Mouse (Mus musculus): ENCODE results near the gene Kcnt2.

The Kcnt2 gene

GRCm38 (mm10) chr1:140245876-140246597 is at the start of gene Kcnt2:
Gene Kcnt2 (plus strand): TSS chr1:140246158.
- no peak for DNase-seq

- DNase-seq = no peak
Observed at GRCm38 (mm10) chr1:140205329-140205728, 40.6 kb upstream of the Kcnt2 start.

DNA sequence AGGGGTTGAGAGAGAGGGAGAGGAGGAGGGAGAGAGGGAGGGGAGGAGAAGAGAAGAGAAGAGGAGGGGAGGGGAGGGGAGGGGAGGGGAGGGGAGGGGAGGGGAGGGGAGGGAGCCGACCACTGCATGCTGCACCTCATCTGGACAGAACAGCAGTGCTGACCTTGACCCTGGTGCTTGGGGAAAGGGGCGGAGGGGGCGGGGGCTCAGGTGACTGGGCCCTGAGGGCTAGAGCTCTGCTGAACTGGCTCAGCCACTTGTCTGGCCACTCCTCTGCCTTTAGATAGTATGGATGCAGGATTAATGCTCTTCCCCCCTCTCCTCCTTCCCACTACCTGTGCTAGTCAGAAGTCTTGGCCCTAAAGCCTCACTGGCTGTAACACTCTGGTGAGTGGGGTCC is 20.7 kb upstream of the Kcnt2 start:
- DNase-seq = no peak

- no peak for DNase-seq
Observed at GRCm38 (mm10) chr1:140226673-140227072, 19.3 kb upstream of the Kcnt2 start.

GRCm38 (mm10) chr1:140245465-140245864 is 493 bp upstream of the Kcnt2 start:
- DNase-seq = no peak

GRCm38 (mm10) chr1:140264696-140265095 is 18.7 kb downstream of the Kcnt2 start:
- DNase-seq = no peak

DNA sequence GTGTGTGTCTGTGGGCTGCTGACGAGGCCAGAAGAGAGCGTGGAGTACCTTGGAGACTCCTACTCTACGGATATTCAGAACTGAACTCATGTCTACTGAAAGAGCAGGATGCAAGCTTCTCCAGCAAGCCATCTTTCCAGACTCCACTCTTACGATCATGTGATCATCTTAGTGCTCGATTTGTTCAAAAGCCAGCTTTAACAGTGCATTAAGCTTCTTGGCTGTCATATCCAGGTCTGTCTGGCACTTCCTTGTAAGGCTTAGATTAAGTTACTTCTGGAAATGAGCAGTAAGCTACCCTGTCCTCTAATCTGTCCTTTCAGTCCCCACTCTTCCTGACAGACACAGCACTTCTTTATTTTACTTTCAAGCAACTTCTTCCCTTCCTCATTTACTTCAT is 20.1 kb downstream of the Kcnt2 start:
- no peak for DNase-seq

DNA sequence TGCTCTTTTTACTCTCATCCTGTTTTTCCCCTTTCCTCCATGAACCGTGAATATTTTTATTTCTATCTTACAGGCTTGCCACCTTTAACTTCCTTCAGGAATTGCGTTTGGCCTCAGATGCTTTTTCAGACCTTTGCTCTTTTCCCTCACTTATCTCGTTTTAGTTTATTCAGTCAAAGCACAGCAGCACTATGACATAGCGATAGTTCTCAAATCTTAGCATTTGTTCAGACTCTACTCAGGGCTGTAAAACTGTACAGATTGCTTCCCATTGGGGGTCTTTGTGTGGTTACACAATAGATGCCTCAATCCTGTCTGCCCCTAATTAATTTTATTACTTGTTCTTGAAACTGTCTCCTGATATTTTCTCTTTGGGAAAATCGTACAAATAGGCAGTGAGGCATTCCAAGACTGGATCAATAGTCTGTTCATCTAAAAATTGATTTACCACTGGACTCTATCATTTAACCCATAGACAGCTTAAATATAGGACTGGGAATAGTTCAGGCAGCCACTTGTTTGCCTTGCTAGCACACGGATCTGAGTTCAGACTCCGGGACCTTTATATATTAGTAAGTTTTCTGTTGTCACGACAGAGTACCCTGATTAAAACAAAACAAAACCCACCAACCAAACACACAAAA is 20.8 kb downstream of the Kcnt2 start:
- DNase-seq = no peak

DNA sequence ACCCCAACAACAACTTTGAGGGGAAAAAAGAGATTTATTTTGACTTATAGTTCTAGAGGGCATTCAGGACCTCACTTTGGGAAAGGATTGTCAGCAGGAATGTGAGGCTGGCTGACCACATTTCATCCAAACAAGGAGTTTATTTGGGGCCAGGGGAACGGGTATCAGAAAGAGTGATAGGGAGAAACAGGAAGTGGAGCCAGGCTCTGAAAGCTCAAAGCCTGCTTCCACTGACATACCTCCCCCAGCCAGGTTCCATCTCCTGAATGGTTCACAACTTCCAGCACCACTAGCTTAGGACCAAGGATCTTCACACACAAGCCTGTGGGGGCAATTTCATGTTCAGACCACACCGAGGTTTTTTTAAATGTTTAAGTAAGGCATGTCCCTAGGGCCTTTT is 21.3 kb downstream of the Kcnt2 start:
- DNase-seq = no peak

DNA sequence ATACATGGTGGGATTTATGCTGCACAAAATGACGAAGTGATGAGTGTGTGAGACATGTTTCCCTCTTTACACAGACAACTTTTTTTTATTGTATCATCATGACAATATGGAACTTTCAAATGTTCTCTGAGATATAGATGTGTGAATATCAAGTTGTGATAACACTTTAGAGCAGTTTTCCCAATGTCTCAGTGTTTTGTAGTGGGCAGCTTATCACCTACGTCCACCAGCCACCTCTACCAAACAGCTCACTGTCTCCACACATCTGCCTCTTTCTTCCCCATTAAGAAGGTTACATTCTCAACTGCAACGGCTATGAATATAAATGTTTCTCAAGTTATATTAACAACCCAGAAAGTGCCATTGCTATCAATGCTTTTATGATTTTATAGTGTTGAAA is 27.7 kb downstream of the Kcnt2 start:
- no peak for DNase-seq

GRCm38 (mm10) chr1:140275813-140276212 is 29.9 kb downstream of the Kcnt2 start:
- DNase-seq = no peak

DNA sequence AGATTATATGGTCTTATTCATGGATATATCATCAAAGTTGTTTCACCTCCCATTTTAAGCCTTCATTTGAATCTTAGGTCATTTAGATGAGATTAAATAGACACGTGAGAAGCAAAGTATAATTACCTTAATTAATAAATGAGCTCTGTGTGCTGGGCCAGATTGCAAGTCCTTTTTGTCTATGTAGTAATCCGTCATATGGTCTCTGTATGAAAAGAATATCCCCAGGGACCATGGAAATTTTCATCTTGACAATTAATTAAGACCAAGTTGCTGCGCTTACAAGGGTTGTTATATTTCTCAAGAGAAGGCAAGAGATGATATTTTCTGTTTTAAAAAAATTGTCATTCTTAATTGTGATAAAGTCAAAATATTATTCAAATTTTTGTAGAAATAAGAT is 47.2 kb downstream of the Kcnt2 start:
- no peak for DNase-seq

DNA sequence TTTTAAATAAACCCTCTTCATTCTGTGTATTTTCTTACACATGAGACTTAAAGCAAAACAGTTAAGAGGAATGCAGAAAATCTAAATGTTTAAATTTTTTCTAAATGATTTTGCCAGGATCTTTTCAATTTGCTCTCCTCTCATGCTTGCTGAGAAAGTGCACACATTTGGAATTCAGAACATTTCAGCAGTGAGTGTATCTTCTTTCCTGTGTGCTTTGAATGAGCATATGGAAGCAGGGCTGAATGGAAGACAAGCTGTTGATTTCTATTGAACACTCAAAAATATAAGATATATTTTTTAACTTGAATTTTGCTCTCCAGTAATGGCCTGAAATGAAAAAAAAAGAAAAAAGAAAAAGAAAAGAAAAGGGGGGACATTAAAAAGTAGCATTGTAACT is 49.5 kb downstream of the Kcnt2 start:
- no peak for DNase-seq

DNA sequence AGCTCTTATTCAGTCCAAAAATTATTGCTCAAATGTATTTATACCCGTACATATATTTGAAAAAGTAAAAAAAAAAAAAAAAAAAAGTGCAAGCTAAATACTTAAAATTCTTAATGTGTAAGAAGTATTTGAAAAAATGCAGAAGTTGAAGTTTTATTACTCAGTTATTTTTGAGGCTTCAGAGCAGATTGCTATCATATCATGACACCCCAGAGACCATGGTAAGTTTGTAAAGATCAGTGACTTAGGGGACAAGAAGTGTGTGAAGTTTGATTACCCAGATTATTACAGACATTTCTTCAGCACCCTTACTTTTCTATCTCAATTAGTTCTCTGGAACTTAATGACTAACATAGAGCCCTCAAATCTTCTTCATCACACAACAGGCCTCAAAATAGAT is 58.3 kb downstream of the Kcnt2 start:
- DNase-seq = no peak

- DNase-seq = no peak
Observed at GRCm38 (mm10) chr1:140305344-140305743, 59.4 kb downstream of the Kcnt2 start.

DNA sequence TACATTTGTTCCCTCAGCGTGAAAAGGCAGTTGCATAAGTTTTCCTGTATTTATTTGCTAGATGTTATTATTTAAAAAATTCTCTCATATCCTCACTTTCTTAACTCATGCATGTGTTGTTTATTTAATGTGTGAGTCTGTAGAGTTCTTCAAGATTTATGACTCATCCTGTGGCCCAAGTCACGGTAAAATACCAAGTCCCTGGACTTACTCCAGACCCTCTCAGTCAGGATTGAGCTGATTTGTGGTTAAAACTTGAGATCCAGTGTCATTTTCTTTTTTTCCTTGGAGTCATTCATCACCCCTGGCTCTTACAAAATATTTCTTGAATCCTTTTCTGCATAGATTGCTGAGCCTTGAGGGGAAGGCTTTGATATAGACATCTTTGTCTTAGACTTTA is 60.4 kb downstream of the Kcnt2 start:
- DNase-seq = no peak

DNA sequence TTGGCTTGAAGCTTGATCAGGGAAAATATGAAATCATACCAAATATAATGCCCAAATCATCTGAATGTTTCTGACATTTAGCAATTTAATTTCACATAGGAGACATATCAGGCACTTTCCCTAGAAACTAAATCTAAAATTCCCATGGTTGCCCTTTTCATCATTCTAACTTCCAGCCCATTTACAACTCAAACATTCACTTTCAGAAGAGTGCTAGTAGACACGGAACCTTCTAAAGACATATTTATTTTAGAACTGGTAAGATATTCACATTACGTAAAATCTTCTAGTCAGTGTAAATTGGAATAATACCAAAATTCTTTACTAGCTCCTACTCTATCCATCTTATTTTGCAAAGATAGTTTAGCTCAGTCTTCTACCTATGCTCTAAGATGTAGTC is 64.8 kb downstream of the Kcnt2 start:
- DNase-seq = no peak

DNA sequence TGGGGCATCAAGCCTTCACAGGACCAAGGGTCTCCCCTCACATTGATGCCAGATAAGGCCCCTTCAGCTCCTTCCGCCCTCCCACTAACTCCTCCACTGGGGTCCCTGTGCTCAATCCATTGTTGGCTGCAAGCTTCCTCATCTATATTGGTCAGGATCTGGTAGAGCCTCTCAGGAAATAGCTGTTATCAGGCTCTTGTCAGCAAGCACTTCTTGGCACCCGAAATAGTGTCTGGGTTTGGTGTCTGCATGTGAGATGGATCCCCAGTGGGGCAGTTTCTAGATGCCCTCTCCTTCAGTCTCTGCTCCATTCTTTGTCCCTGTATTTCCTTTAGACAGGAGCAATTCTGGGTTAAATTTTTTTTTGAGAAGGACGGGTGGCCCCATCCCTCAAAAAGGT is 79.1 kb downstream of the Kcnt2 start:
- no peak for DNase-seq

- DNase-seq = no peak
Observed at GRCm38 (mm10) chr1:140326709-140327108, 80.8 kb downstream of the Kcnt2 start.

DNA sequence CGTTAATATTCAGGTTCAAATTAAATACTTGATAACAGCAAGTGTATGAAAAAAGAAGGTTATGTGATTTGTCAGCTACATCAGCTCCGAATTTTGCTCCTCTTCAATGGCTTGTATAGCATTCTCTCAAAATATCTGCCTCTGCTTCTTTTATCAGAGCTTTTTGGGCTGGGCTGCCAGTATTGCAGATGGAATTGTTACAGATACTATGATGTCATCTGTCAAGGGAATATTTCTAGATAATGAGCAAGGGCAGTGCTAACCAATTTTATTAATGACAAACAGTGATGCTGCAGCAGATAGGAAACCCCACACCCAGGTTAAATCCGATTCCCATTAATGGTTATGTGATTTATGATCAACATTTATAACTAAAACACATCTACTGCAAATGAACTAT is 87.7 kb downstream of the Kcnt2 start:
- no peak for DNase-seq

DNA sequence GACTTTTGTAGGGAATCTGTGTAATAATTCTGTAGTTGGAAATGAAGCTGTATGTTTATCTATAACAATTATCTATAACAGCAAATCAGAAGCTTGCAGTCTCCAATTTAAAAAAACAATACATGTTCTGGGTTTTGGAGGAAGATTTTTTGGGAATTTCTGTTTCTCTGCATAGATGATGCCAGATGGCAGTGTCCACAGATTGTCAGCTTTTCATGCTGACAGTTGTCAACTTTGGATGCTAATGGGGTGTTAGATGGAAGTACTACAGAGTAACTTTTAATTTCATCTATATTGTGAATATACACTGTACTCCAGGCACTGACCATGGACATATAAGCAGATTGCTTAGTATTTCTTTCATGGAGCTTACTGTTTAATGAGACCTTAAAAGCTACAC is 92.5 kb downstream of the Kcnt2 start:
- DNase-seq = no peak

- no peak for DNase-seq
Observed at GRCm38 (mm10) chr1:140339368-140339767, 93.4 kb downstream of the Kcnt2 start.

GRCm38 (mm10) chr1:140364787-140365186 is 118.8 kb downstream of the Kcnt2 start:
- DNase-seq = no peak

- DNase-seq = no peak
Observed at GRCm38 (mm10) chr1:140373532-140373931, 127.6 kb downstream of the Kcnt2 start.

DNA sequence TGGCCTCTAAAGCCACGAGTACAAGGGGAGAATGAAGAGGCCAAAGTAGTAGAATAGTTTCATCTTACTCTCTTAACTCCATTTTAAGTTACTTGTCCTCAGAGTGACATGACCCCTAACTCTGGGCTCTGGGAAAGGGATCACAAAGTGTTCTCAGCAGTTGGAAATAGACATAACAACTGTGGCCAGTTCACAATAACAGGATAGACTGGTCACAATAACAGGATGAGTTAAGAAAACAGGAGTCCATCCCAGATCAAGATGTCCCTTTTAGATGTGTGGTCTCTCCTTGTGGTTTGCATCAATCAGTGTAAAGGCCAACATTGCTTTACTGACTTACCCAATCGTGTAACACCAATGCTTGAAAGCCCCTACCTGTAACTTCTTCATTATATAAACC is 132.8 kb downstream of the Kcnt2 start:
- no peak for DNase-seq

All from thymus, postnatal 25 days (tissue).